Mouse (Mus musculus) c-Kit-positive CD71-positive TER-119-positive erythroid progenitor cells, embryonic 14.5 days (primary cell): ENCODE data around the gene Trim75.
"Not testable (repeated sequence)": the region's sequence is repeated elsewhere in the genome, so short reads cannot be mapped to it uniquely, and the experiment has no call there.

ENCODE experiments used
- DNase-seq: peaks from one replicate; pipeline ENCODE4 v3.0.0-alpha.2; 2013; ENCODE audit warnings: low spot score

Gene Trim75

DNA sequence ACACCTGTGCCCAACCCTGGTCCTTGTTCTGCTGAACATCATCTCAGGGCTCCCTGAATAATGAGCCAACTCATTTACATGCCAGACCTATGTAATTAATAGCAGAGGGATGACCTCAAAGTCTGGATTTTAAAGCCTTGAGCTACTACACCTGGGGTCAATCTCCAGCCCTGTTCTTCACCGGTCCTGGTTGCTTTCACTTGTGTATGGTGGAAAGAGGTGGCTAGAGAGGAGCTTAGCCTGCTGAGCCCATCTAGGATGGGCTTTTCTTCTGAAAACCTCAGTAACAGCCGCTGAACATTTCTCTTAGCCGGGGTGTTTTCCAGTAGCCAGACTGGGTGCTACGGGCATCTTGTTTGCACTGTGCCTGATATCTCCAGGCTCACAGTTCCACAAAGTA, at the start of gene Trim75:
Gene Trim75 (minus strand): TSS at position 101 of the 400 bp plus-strand sequence.
- no peak for DNase-seq

GRCm38 (mm10) chr8:65037117-65037533, 49.5 kb upstream of the Trim75 start, which contains the start of gene Apela:
Gene Apela (minus strand): TSS chr8:65037336.
- no peak for DNase-seq

DNA sequence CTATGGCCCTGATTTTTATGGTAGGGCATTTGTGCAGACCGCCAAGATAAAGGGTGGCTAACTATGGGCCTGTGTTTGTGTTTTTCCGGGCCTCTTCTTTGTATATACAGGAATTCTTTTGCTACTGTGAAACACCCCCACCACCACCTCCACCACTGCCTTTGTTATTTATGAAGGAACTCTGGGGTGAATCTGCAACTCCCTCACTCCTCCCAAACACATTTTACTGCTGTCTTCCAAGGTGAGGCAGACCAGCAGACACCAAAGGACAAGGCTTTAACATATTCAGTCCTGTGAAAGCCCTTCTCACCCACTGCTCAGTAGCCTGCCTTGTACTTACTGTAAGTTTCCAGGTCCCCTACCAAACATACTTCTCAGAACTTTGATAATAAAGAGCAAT, 46.5 kb upstream of the Trim75 start:
- no peak for DNase-seq

DNA sequence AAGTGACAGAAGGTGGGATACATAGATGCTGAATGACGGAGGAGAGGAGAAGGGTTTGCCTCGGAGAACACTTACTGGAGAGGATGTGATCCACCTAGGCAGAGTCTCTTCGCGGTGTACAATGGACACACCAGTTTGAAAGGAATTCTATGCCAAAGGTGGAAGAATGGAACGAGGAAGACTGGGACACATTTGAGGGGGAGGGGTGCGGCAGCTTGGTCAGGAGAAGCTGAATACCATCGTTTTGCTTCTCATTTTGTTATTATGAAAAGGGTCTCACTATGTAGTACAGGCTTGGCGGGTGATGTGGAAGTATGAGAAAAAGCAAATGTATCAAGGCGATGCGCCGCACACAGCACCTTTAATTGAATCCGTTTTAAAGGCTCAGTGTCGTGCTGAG, 45.4 kb upstream of the Trim75 start:
- no peak for DNase-seq

DNA sequence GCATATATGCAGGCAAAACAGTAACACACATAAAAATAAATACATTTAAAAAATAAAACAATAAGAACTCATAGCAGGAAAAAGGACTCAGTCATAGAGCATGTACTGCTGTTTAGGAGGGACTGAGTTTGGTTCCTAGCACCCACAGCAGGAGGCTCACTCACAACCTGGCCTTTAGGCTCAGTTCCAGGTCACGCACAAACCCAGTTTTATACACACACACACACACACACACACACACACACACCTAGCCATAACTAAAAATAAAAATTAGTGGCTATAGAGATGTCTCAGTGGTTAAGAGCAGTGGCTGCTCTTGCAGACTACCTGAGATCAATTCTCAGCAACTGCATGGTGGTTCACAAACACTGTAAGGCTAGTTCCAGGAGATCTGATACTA, 44.5 kb upstream of the Trim75 start:
- DNase-seq = no peak

DNA sequence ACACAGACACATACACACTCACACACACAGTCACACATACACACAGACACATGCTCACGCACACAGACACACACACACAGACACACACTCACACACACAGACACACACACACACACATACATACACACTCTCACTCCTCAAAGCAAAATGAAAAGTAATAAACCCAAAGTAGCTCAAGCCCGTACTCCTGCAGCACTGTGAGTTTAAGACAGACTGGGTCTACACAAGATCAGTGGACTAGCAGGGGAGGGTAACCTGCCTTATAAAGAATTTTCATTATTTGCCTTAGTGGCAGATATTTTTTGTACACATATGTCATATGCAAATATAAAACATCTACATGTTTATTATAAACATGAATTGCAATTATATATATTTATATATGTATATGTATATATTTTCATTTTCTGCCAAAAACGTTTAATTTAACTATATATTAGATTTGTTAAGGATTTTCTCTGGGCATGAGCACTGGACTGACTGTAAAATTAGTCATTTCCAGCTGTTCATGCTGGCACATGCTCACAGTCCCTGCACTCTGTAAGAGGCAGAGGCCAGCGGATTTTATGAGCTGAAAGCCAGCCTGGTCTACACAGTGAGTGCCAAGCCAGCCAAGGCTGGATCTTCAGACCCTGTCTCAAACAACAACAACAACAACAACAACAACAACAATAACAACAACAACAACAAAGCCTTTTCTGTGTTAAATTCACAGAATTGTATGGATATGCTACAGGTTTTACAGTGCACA, 43.3 kb upstream of the Trim75 start:
- DNase-seq = no peak

- no peak for DNase-seq
These were observed 42.1 kb upstream of the Trim75 start for GRCm38 (mm10) chr8:65029776-65030175.

DNA sequence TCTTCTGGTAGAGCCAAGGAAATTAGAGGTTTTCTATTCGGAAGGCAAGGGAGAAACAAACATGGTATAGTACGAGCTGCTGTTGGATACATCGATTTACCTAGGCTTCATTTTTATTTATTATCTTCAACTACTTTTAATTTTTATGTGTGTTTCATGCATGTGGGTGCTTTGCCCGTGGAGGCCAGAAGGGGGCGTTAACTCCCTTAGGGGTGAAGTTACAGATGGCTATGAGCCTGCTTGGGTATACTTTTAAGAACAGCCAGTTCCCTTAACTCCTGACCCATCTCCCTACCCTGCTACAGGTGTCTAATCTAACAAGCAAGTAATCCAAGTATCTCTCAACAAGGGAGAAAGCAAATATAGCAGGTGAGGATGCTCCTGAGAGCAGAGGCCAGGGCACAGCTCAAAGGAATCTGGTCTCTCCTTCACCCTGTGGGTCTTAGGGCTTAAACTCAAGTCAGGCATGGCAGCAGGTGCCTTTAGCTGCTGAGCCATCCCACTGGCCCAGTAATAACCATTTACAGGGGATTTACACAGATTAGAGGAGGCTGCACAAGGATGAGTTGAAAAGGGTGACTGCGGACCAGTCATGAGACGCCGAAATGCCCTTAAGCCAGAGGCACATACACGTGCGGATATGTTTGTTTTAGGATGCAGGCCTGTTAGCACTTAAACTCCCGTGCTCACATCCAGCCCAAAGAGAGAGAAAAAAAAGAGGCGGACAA, 41.5 kb upstream of the Trim75 start:
- DNase-seq = no peak

DNA sequence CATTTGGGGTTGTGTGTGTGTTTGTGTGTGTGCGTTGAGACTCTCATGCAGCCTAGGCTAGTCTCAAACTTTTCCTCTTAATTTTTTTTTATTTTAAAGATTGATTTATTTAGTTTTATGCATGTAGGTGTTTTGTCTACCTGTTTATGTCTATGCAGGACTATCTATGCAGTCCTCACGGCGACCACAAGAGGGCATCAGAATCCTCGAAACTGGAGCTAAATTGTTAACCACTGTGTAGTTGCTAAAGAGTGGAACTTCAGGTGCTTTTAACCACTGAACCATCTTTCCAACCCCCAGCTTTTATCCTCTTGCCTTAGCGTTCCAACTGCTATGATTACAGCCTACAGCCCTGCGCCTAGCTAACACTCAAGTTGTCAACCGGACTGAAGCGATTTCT, 34.9 kb upstream of the Trim75 start:
- DNase-seq = no peak

DNA sequence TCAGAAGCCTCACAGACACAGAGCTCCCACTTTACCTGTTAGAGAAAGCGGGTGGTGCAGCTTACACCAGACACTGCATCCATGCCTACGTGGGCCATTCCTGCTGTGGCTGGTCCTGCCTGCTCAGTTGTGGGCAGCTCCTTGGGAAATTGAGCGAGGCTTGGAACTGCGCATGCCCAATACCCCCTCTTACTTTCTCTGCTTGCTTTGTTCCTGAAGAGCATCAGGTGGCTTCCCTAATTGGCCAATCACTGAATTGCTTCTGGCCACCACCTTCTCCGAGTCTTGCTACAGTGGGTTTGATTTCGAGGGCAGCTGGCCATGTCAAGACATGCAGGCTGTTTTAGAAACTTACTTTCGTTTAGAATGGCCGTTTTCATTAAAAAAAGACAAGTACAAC, 30.8 kb upstream of the Trim75 start, which contains the start of the genes Trim61 and Trim60:
Gene Trim61 (minus strand): TSS at position 101 of the 400 bp plus-strand sequence.
Gene Trim60 (minus strand): TSS at position 162 of the 400 bp plus-strand sequence.
- no peak for DNase-seq

DNA sequence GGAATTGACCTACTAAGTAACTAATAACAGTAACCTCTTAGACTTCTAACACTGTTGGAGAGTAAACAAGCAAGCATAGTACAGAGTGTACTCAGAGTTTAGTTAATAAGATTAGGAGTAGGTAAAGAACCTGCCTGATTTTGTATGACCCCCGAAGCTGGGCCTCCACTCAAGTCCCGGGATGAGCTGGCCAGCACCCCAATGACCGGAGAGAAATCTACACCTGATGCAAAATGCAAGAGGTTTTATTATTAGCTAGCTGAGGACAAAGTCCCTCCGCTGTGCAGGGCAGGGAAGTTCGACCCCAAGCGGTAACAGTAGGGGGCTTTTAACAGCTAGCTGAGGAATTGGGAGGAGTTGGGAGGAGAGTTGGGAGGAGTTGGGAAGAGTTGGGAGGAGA, 20.0 kb upstream of the Trim75 start:
- not testable (repeated sequence) for DNase-seq

- DNase-seq = no peak
These were observed 11.3 kb upstream of the Trim75 start for GRCm38 (mm10) chr8:64998806-64999365.

GRCm38 (mm10) chr8:64983150-64983897, 4.3 kb downstream of the Trim75 start:
- DNase-seq = no peak

DNA sequence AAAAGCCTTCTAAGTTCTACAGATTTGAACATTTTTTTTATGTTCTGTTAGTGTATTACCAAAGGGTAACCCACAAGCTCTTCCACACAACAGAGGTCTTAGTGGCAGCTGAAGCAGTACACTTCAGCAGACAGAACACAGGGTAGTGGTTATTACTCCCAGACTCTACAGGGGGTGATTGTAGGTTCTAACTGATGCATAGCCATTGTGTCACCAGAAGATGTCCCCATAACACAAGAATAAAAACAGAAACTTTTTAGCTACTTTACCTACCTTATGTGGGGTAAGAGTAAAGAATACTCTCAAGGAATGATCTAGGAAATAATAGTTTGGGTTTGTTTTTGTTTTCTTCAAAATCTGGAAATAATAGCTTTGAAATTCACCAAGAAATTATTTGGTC, 24.8 kb downstream of the Trim75 start:
- no peak for DNase-seq

DNA sequence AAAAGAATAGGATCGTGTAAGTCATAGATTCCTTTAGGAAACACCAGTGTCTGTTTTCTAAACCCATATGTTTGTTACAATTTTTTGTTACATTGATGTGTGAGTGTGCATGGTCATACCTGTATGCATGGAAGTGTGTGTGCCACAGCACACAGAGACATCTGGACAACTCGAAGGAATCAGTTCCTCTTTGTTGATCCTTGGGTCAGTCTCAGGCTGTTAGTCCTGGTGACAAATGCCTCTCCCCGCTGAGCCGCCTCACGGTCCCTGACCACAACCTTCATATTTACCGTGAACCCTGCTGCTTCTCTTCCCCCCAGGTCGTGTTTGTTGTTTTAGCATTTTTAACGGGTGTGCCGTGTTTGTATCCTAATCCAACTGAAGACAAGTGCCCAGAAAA, 28.6 kb downstream of the Trim75 start:
- no peak for DNase-seq

- DNase-seq = no peak
These were observed 35.5 kb downstream of the Trim75 start for GRCm38 (mm10) chr8:64952101-64952500.

GRCm38 (mm10) chr8:64948371-64948770, 39.3 kb downstream of the Trim75 start:
- DNase-seq = no peak

DNA sequence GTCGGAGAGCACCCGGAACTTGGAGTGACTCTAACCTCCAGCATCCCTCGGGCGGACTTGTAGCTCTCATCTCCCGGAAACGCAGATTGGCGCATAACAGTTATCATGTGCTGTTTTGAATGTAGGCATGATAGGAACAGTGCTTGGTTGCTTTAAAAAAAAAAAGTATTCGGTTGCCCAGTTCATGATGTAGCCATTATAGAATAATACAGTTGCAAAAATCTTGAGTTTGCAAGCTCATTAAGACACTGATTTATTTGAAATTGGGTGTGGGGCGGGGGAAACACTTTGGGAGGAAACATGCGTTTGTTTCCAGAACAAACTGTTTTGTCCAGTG, 40.0 kb downstream of the Trim75 start:
- DNase-seq = no peak

GRCm38 (mm10) chr8:64946820-64947697, 40.6 kb downstream of the Trim75 start, which contains the start of gene Tmem192:
Gene Tmem192 (plus strand): TSS chr8:64947185.
- peak; percentile 83 for DNase-seq

- DNase-seq = no peak
These were observed 41.2 kb downstream of the Trim75 start for GRCm38 (mm10) chr8:64946441-64946819.

- DNase-seq = no peak
These were observed 42.0 kb downstream of the Trim75 start for GRCm38 (mm10) chr8:64945606-64946005.
